Mouse (Mus musculus) hindbrain, embryonic 13.5 days (tissue): ENCODE results near the gene Cacna1c. TPM values are rescaled to one million over a fixed set of nuclear protein-coding genes. Genes with fewer than 3 reads are reported as not detected.

ENCODE experiments used
- ATAC-seq: fragments of 200-750 bp; cut with Nextera tagmentation; 2 replicates; pipeline ENCODE4 v1.8.0; 2017; ENCODE audit warnings: moderate TSS enrichment; ENCODE audit not compliant: low FRiP score
- H3K27ac ChIP-seq: fragments of 300-500 bp; sonication (generic); 2 replicates; pipeline ENCODE4 v1.5.1; 2015; ENCODE audit warnings: inconsistent platforms, mild to moderate bottlenecking, moderate library complexity
- H3K27me3 ChIP-seq: fragments of 300-500 bp; sonication (generic); 2 replicates; pipeline ENCODE4 v1.6.1; 2015; ENCODE audit warnings: mild to moderate bottlenecking, inconsistent platforms
- H3K36me3 ChIP-seq: fragments of 300-500 bp; sonication (generic); 2 replicates; pipeline ENCODE4 v1.6.1; 2015; ENCODE audit warnings: mild to moderate bottlenecking, inconsistent platforms
- H3K4me1 ChIP-seq: fragments of 300-500 bp; sonication (generic); replicated peaks from 2 replicates; pipeline ENCODE4 v1.6.1; 2015; ENCODE audit warnings: inconsistent platforms
- H3K4me2 ChIP-seq: fragments of 300-500 bp; sonication (generic); 2 replicates; pipeline ENCODE4 v1.6.1; 2015; ENCODE audit warnings: inconsistent platforms, mild to moderate bottlenecking, moderate library complexity
- H3K4me3 ChIP-seq: fragments of 300-500 bp; sonication (generic); 2 replicates; pipeline ENCODE4 v1.5.1; 2015; ENCODE audit warnings: mild to moderate bottlenecking, inconsistent platforms
- H3K9ac ChIP-seq: fragments of 300-500 bp; sonication (generic); 2 replicates; pipeline ENCODE4 v1.6.1; 2015; ENCODE audit warnings: mild to moderate bottlenecking, inconsistent platforms
- H3K9me3 ChIP-seq: fragments of 300-500 bp; sonication (generic); 2 replicates; pipeline ENCODE4 v1.6.1; 2016; ENCODE audit warnings: inconsistent platforms
- WGBS: fragments of 180-500 bp; shearing (Covaris S2); methylation state at CpG from one replicate; pipeline ENCODE4 v1.1.7; 2015; 5-methylcytosine and 5-hydroxymethylcytosine counted together
- polyA plus RNA-seq: library from polyadenylated mRNA; unstranded; fragments of >200 nt; fragmentation: Nextera tagmentation; extraction: Ambion mirVana; gene quantifications from 2 replicates; pipeline ENCODE4 v1.2.1, GENCODE M21; 2015

Cacna1c gene
- polyA plus RNA-seq, 1 experiment from 2014 or later: 6.9 TPM

DNA sequence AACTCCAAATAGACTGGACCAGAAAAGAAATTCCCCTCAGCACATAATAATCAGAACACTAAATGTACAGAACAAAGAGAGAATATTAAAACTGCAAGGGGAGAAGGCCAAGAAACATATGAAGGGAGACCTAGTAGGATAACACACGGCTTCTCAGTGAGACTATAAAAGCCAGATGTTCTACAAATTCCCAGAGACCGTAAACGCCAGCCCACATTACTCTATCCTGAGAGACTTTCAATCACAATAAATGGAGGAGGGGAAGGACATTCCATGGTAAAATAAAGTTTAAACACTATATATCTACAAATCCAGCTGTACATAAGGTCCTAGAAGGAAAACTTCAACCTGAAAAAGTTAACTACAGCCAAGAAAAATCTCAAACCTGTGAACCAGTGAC is 185.3 kb downstream of the Cacna1c start:
- Histone ChIP-seq H3K4me3 (no peak overlapping the region), H3K27me3 (no peaks in the 10 kb centered on the region), H3K4me1 (peaks cover 11% of the 10 kb centered on the region), H3K27ac (no peak overlapping the region), H3K9me3 (no peaks in the 10 kb centered on the region), H3K36me3 (no peaks in the 10 kb centered on the region), H3K4me2 (no peak overlapping the region), H3K9ac (no peak overlapping the region)
- WGBS: 84% methylated on average over 3 of the region's 3 CpGs
- no peak for ATAC-seq

DNA sequence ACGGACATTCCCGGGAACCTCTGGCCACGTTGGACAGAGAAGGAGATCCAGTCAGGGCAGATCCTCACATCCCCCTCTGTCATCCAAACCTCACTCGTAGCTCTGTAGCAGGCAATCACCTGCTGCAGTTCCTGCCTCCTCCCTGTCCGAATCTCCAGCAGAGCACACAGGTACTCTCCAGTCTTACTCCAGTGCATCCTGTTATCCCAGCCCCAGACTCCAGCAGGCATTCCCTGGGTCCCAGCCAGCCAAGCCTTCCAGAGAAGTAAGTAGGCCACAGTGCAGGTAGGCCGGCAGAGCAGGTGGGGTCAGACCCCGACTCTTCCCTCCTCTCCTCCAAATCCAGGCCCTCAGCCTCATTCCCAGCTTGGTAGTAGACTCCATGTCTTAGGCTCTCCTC is 186.7 kb downstream of the Cacna1c start:
- WGBS: 81% methylated on average over 7 of the region's 7 CpGs
- H3K4me3 ChIP-seq: no peak overlapping the region
- H3K9me3 ChIP-seq: no peaks in the 10 kb centered on the region
- H3K27ac ChIP-seq: no peak overlapping the region
- no peaks in the 10 kb centered on the region for H3K27me3 ChIP-seq
- ATAC-seq: no peak
- no peaks in the 10 kb centered on the region for H3K36me3 ChIP-seq
- peaks cover 8% of the 10 kb centered on the region for H3K4me1 ChIP-seq
- H3K4me2 ChIP-seq: no peak overlapping the region
- no peak overlapping the region for H3K9ac ChIP-seq

DNA sequence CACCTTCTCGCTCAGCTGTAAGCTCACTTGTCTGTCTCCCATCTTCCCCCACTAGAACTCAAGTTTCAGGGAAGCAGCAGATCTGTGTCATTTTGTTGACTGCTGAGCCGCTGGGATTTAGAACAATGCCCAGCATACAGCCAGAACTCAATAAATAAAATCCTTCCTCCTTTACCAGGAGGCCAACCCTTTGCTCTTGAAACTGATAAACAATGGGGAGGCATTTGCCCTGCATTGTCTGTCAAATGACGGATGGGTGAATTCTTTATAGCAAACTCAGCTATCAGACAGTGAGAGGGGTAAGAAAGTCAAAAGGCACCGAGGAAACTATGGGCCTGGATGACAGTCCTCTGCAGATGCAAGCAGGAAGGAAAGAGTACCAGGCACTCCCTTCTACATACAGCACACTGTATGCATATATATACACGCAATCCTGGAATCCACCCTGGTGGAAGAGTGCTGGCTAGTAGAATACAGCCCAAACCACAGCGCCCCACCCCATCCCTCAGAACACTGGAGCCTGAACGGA is 187.5 kb downstream of the Cacna1c start:
- no peak overlapping the region for H3K27ac ChIP-seq
- no peaks in the 10 kb centered on the region for H3K36me3 ChIP-seq
- H3K9me3 ChIP-seq: no peaks in the 10 kb centered on the region
- H3K4me1 ChIP-seq: peaks cover 8% of the 10 kb centered on the region
- WGBS: 47% methylated on average over 7 of the region's 7 CpGs
- H3K9ac ChIP-seq: no peak overlapping the region
- ATAC-seq: no peak
- H3K27me3 ChIP-seq: no peaks in the 10 kb centered on the region
- H3K4me2 ChIP-seq: no peak overlapping the region
- H3K4me3 ChIP-seq: no peak overlapping the region

DNA sequence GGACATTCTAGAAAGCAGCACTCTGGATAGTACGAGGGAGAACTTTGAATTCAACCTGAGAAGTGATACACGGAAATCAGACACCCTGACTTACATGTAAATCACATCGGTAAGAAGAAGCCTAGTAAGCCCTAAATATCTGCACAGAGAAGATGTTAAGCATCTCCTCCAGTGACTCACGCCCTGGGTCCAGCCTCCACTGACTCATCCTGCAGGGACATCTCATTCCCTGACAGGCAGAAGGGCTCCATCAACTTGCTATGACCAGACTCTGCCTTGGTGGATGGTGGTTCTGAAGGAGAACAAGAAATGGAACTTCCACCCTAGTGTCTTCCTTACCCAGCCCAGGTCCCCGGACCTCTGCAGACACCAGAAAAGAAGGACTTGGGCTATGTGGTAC is 191.6 kb downstream of the Cacna1c start:
- Histone ChIP-seq H3K4me1 (peaks cover 8% of the 10 kb centered on the region), H3K27me3 (no peaks in the 10 kb centered on the region), H3K9ac (no peak overlapping the region), H3K9me3 (no peaks in the 10 kb centered on the region), H3K27ac (no peak overlapping the region), H3K36me3 (no peaks in the 10 kb centered on the region), H3K4me2 (no peak overlapping the region), H3K4me3 (no peak overlapping the region)
- WGBS: 96% methylated on average over 5 of the region's 5 CpGs
- no peak for ATAC-seq

DNA sequence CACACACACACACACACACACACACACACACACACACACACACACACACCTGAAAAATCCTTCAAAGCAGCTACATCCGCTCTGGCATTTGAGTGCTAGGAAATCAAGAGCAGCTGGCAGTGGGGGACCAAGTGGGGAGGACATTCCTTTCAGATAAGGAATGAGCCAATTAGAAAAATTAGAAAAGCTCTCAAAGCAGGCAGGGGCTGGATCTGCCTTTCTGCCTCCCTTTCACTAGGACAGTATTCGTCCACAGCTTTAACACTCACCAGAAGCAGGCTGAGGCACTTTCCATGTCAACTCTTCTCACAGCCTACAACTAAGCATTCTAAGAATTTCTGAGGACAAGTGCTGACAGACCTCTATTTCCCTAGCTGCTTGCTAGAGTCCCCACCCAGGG is 194.8 kb downstream of the Cacna1c start:
- 87% methylated on average over 2 of the region's 2 CpGs for WGBS
- no peak for ATAC-seq
- H3K27me3 ChIP-seq: no peaks in the 10 kb centered on the region
- no peak overlapping the region for H3K4me3 ChIP-seq
- H3K9ac ChIP-seq: no peak overlapping the region
- no peaks in the 10 kb centered on the region for H3K4me1 ChIP-seq
- no peak overlapping the region for H3K27ac ChIP-seq
- no peaks in the 10 kb centered on the region for H3K9me3 ChIP-seq
- no peaks in the 10 kb centered on the region for H3K36me3 ChIP-seq
- no peak overlapping the region for H3K4me2 ChIP-seq

DNA sequence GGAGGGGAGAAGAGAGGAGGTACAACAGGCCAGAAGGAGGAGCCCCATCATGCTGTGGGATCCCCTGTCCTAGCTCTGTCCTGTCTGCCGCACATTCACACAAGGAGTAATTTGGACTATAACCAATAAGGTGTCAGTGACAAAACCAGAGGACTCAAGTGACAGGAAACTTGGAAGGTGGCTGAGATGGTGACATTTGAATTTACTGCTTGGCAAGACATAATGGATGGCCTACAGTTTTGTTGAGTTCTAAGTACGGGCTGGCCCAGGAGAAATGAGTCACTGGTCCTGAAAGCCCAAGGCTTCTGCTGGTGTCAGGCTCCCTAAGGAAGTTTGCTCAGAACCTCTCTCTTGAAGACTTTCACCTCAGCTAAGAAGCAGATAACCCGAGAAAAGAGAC is 196.0 kb downstream of the Cacna1c start:
- Histone ChIP-seq H3K4me2 (no peak overlapping the region), H3K36me3 (no peaks in the 10 kb centered on the region), H3K27me3 (no peaks in the 10 kb centered on the region), H3K9me3 (no peaks in the 10 kb centered on the region), H3K4me3 (no peak overlapping the region), H3K9ac (no peak overlapping the region), H3K4me1 (no peaks in the 10 kb centered on the region), H3K27ac (no peak overlapping the region)
- WGBS: 64% methylated on average over 3 of the region's 3 CpGs
- no peak for ATAC-seq

DNA sequence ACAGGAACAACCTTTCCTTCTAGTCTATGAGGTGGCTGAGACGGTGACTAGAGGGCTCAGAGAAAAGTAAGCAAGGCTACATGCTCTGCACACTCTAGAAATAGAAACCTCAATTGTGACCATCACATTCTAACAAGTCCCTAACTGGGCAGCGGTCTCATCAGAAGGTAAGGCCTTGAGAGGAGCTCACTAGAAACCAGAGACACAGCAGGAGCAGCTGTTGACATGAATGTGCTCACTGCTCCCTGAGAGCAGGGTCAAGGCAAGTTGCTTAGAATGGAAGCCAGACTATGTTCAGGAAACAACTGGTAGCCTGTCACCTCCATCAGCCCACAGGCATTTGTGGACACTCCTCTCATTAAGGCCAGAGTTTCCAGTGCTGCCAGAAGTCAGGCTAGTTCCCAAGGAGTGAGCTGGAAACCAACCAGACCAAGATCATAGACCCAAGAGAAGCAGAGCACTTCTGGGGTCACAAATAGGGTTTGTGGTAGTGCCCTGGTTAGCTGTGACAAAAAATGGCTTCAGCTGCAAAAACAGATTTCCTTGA is 196.8 kb downstream of the Cacna1c start:
- H3K27ac ChIP-seq: no peak overlapping the region
- no peaks in the 10 kb centered on the region for H3K27me3 ChIP-seq
- 88% methylated on average over 2 of the region's 2 CpGs for WGBS
- H3K9me3 ChIP-seq: no peaks in the 10 kb centered on the region
- H3K4me1 ChIP-seq: no peaks in the 10 kb centered on the region
- H3K36me3 ChIP-seq: no peaks in the 10 kb centered on the region
- H3K9ac ChIP-seq: no peak overlapping the region
- H3K4me3 ChIP-seq: no peak overlapping the region
- no peak overlapping the region for H3K4me2 ChIP-seq
- no peak for ATAC-seq

DNA sequence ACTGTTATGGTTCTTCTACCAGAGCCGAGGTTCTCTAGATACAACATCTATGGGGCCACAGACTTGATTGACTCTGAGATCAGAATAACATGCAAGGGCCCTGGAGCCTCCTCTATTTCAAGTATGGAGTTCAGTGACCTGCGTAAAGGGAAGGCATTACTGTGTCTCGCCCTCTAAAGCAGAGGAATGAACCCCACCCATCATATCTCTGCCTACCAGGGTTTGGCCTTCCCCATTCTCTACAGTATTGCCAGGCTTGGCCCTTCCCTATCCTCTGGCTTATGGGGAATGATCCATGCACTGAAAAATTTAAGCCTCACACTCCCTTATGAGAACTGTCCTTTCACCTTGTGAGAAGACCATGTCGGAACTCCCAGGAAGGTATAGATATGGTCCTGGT is 198.8 kb downstream of the Cacna1c start:
- whole genome bisulfite sequencing: 94% methylated on average over 4 of the region's 4 CpGs

DNA sequence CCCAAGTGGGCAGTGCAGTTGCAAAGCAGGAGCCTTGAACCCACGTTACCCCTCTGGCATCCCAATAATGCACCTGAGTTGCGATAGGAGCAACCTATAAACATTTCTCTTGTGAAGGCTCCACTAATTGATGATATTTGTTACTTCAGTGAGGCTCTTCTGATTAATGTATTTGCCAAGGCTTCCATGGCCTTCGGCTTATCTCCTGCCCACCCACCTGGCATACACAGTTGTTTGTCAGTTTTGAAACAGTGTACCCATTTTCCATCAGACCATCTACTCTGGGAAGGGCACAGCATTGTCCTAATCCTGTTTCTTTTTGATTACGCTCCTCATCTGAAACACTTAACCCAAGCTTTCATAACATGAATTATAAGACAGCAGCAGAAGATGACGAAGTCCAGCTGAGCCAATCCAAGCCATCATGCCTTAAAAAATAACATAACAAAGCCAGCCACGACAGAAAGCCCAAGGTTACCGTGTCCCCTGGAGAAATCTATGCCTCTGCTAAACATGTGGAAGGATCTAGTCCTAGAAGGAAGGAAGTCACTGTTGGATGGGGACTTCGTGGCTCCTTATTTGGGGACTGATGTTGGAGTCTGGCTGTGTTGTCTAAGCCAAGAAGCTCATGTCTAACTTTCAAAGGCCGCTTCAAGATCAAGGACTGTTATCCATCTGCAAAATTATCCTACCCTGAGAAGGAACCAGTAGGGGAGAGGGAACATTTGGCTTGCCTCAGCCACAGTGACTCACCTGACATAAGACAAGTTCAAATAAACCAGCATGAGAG is 201.8 kb downstream of the Cacna1c start:
- Histone ChIP-seq H3K36me3 (no peaks in the 10 kb centered on the region), H3K4me3 (no peak overlapping the region), H3K4me1 (peaks cover 7% of the 10 kb centered on the region), H3K9ac (no peak overlapping the region), H3K27ac (no peak overlapping the region), H3K4me2 (no peak overlapping the region), H3K27me3 (no peaks in the 10 kb centered on the region), H3K9me3 (no peaks in the 10 kb centered on the region; the same call in 1 of the 2 replicates)
- WGBS: 91% methylated on average over 9 of the region's 9 CpGs
- no peak for ATAC-seq

More for the DNA sequence above, 198.8 kb downstream of the Cacna1c start:
- H3K4me3 ChIP-seq: no peak overlapping the region
- H3K36me3 ChIP-seq: no peaks in the 10 kb centered on the region
- H3K4me2 ChIP-seq: no peak overlapping the region
- H3K27ac ChIP-seq: no peak overlapping the region
- H3K9me3 ChIP-seq: no peaks in the 10 kb centered on the region; the same call in 1 of the 2 replicates
- ATAC-seq: no peak
- no peaks in the 10 kb centered on the region for H3K27me3 ChIP-seq
- H3K4me1 ChIP-seq: no peaks in the 10 kb centered on the region
- H3K9ac ChIP-seq: no peak overlapping the region

DNA sequence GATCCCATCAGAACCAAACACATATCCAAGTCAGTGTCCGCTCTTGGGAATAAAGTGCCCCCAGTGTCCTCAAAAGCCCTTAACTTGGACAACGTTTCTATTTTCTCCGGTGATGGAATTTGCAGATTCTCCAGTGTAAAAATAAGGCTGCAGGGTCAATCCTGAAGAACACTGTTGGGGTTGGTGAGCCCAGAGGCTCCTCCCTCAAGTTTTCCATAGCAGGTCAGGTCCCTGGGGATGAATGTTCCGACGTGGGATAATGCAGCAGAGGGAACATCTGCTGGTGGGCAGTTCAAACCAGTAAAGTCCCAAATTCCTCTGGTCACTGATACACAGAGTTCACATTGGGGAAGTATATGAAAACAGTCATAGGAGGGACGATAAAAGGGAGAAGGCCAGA is 203.8 kb downstream of the Cacna1c start:
- no peak for ATAC-seq
- 78% methylated on average over 6 of the region's 6 CpGs for WGBS
- Histone ChIP-seq H3K9me3 (no peaks in the 10 kb centered on the region; the same call in 1 of the 2 replicates), H3K27me3 (no peaks in the 10 kb centered on the region), H3K36me3 (no peaks in the 10 kb centered on the region), H3K4me1 (peaks cover 19% of the 10 kb centered on the region), H3K27ac (no peak overlapping the region), H3K4me3 (no peak overlapping the region), H3K4me2 (no peak overlapping the region), H3K9ac (no peak overlapping the region)

DNA sequence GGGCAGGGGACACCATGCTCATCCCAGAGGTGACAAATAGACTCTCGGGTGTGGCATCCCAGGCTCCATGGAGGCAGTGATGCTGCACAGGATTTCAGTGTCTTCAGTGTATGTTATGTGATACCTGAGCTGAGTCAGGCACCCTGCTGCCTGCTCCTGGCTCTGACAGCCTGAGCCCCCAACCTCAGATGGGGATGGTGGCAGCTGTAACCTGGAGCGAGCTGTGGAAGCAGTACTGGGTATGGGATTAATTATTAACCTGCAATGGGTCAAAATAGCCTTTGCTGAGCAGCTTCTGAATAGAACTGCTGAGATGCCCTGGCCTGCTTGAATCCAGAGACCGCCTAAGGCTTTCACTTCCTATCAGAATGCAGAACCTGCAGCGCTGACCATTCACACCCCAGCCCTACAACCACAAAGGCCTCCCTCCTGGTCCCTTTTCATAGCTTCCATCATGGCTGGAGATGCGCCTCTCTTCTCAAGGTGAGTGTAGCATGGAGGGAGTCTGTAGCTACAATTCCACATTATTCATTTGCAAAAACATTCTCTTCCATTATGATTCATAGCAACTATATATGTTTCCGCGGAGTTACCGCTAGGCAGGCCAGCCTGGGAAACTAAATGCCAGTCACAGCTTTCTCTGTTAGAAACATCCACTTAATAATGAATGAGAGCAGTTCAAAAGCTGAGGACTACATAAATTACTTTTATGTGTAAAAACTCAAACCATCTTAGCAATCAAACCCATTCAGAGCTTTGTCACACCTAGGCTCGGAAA is 206.0 kb downstream of the Cacna1c start:
- H3K4me2 ChIP-seq: no peak overlapping the region
- ATAC-seq: 0 out of 2 replicates have a peak, but pooled peaks have one; percentile 39
- no peaks in the 10 kb centered on the region for H3K27me3 ChIP-seq
- H3K4me3 ChIP-seq: no peak overlapping the region
- H3K4me1 ChIP-seq: peaks cover 19% of the 10 kb centered on the region
- no peaks in the 10 kb centered on the region for H3K36me3 ChIP-seq
- H3K9me3 ChIP-seq: no peaks in the 10 kb centered on the region; the same call in 1 of the 2 replicates
- H3K27ac ChIP-seq: peak overlapping the region; percentile 66
- 64% methylated on average over 9 of the region's 9 CpGs for WGBS
- H3K9ac ChIP-seq: no peak overlapping the region

DNA sequence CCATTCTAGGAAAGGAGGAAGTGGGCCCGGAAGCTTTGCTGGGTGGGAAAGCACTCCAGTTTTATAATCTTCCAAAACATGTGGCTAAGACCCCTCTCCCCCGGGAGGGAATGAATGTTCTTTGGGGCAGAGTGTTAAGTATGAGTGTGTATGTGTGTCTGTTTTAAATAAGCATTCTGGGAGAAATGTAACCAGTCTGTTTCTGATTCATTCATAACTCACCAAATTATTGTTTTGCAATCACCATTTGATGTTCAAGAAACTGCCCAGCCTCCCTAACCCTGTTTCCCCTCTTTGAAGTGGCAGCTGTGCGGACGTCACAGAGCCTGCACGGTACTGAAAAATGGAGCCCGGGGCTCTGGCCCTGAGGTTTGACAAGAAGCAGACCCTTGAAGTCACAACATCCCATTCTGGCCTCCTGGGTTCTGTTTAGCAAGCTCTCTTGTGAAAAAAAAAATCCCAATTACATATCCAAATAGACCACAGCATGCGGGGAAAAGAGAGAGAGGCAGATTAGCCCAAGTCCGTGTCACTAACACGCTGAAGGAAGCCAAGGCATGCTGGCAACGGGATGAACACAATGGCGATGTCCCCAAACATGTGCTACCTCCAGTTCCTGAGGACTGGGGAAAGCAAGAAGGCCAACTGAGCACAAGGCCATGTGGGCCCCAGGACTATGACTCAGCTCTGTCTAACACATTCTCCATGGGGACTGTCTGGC is 211.9 kb downstream of the Cacna1c start:
- H3K27me3 ChIP-seq: no peaks in the 10 kb centered on the region
- no peak overlapping the region for H3K27ac ChIP-seq
- H3K4me2 ChIP-seq: no peak overlapping the region
- ATAC-seq: no peak
- H3K4me3 ChIP-seq: no peak overlapping the region
- H3K4me1 ChIP-seq: peaks cover 14% of the 10 kb centered on the region
- 75% methylated on average over 11 of the region's 11 CpGs for whole genome bisulfite sequencing
- no peaks in the 10 kb centered on the region for H3K36me3 ChIP-seq
- H3K9me3 ChIP-seq: no peaks in the 10 kb centered on the region
- no peak overlapping the region for H3K9ac ChIP-seq
